Mouse (Mus musculus) liver, adult 2 months (tissue): ENCODE results near the gene Rpl36-ps4.

Experiments used
- CTCF ChIP-seq: fragments of 200-500 bp; IDR thresholded peaks from 2 replicates; pipeline ENCODE4 v1.5.1; 2011; ENCODE audit warnings: low read depth, low read length, control low read depth
- POLR2A ChIP-seq: fragments of 200-500 bp; IDR thresholded peaks from 2 replicates; pipeline ENCODE4 v1.6.1; 2011; ENCODE audit warnings: low read length, control low read depth; ENCODE audit not compliant: insufficient read depth; ENCODE audit errors: extremely low read depth

DNA sequence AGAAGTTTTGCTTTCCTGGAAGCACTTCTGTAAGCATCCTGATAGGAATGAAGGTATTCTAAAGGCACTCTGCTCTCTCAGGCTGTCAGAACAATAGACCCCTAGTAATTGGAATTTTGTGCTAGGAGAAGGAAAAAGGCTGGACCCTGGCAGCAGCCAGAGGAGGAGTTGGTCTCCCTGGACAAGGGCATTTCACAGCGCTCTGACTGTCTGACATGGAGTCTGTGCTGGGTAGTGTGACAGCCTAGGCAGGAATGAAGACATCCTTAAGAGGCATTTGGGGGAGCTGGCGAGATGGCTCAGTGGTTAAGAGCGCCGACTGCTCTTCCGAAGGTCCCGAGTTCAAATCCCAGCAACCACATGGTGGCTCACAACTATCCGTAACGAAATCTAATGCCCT is 17.1 kb upstream of the Rpl36-ps4 start:
- TF ChIP-seq POLR2A = no peak
- no peak for TF ChIP-seq CTCF
